Mouse (Mus musculus): Measurements from ENCODE around the gene Tbc1d23. TPM values are rescaled to one million over a fixed set of nuclear protein-coding genes. Genes with fewer than 3 reads are reported as not detected.
"Not testable (repeated sequence)": the region's sequence is repeated elsewhere in the genome, so short reads cannot be mapped to it uniquely, and the experiment has no call there.

The Tbc1d23 gene
- polyA plus RNA-seq, 1 experiment = 83.3 TPM

- TF ChIP-seq POLR2A (IDR thresholded peaks at IDR 0.05; ENCODE audit: borderline replicate concordance, low read depth, low read length) (no peak), CTCF (IDR thresholded peaks at IDR 0.05; ENCODE audit: low read depth, low read length) (no peak)
- Histone ChIP-seq H3K27ac (ENCODE audit: insufficient read depth, low read depth, low read length) (no peak overlapping the region), H3K4me1 (ENCODE audit: control insufficient read depth, insufficient read depth, low read length) (peaks cover 6% of the 10 kb centered on the region)
Measured at GRCm38 (mm10) chr16:57251589-57252421, 20.5 kb upstream of the Tbc1d23 start.

GRCm38 (mm10) chr16:57250991-57251390, 19.7 kb upstream of the Tbc1d23 start:
- Histone ChIP-seq H3K27ac (ENCODE audit: insufficient read depth, low read depth, low read length) (no peak overlapping the region), H3K4me3 (ENCODE audit: insufficient read depth, low read length) (no peak overlapping the region), H3K4me1 (ENCODE audit: control insufficient read depth, insufficient read depth, low read length) (peaks cover 12% of the 10 kb centered on the region)
- TF ChIP-seq CTCF (IDR thresholded peaks at IDR 0.05; ENCODE audit: low read depth, low read length) = no peak
- no peak for TF ChIP-seq POLR2A (IDR thresholded peaks at IDR 0.05; ENCODE audit: borderline replicate concordance, low read depth, low read length)

More at GRCm38 (mm10) chr16:57251589-57252421, 20.5 kb upstream of the Tbc1d23 start:
- no peak overlapping the region for H3K4me3 ChIP-seq (ENCODE audit: insufficient read depth, low read length)

DNA sequence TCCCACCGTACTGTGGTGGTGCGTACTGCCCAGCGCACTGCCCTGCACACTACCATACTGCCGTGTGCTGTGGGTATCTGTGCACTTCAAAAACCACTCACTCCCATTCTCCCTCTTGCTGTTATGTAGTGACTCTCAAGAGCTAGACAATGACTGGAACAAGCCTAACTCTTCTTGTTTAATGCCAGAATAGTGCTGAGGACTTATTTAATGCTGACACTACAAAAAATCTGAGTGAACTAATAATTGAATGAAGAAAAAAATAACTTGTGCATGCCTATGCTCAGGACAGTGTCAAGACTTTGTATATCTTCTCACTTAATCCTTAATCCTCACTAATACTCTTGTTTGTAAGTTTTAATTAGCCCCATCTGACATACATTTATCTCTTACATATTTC, 16.2 kb upstream of the Tbc1d23 start:
- Histone ChIP-seq H3K4me3 (ENCODE audit: insufficient read depth, low read length) (no peak overlapping the region), H3K27ac (ENCODE audit: insufficient read depth, low read depth, low read length) (no peak overlapping the region), H3K4me1 (ENCODE audit: control insufficient read depth, insufficient read depth, low read length) (peaks cover 12% of the 10 kb centered on the region)
- TF ChIP-seq POLR2A (IDR thresholded peaks at IDR 0.05; ENCODE audit: borderline replicate concordance, low read depth, low read length) = no peak
- no peak for TF ChIP-seq CTCF (IDR thresholded peaks at IDR 0.05; ENCODE audit: low read depth, low read length)

GRCm38 (mm10) chr16:57246596-57246995, 15.3 kb upstream of the Tbc1d23 start:
- no peak for TF ChIP-seq POLR2A (IDR thresholded peaks at IDR 0.05; ENCODE audit: borderline replicate concordance, low read depth, low read length)
- no peak; the same call in 1 of the 2 replicates for TF ChIP-seq CTCF (IDR thresholded peaks at IDR 0.05; ENCODE audit: low read depth, low read length)
- Histone ChIP-seq H3K4me3 (ENCODE audit: insufficient read depth, low read length) (no peak overlapping the region), H3K27ac (ENCODE audit: insufficient read depth, low read depth, low read length) (no peak overlapping the region), H3K4me1 (ENCODE audit: control insufficient read depth, insufficient read depth, low read length) (peaks cover 12% of the 10 kb centered on the region)

GRCm38 (mm10) chr16:57243858-57244248, 12.5 kb upstream of the Tbc1d23 start:
- no peak overlapping the region for H3K27ac ChIP-seq (ENCODE audit: insufficient read depth, low read depth, low read length)
- TF ChIP-seq POLR2A (IDR thresholded peaks at IDR 0.05; ENCODE audit: borderline replicate concordance, low read depth, low read length) (no peak), CTCF (IDR thresholded peaks at IDR 0.05; ENCODE audit: low read depth, low read length) (peak; percentile 96)
- H3K4me1 ChIP-seq (ENCODE audit: control insufficient read depth, insufficient read depth, low read length) = peaks cover 12% of the 10 kb centered on the region
- no peak overlapping the region for H3K4me3 ChIP-seq (ENCODE audit: insufficient read depth, low read length)

GRCm38 (mm10) chr16:57243205-57243857, 12.0 kb upstream of the Tbc1d23 start:
- TF ChIP-seq POLR2A (IDR thresholded peaks at IDR 0.05; ENCODE audit: borderline replicate concordance, low read depth, low read length) (no peak), CTCF (IDR thresholded peaks at IDR 0.05; ENCODE audit: low read depth, low read length) (no peak)
- Histone ChIP-seq H3K4me3 (ENCODE audit: insufficient read depth, low read length) (no peak overlapping the region), H3K4me1 (ENCODE audit: control insufficient read depth, insufficient read depth, low read length) (peaks cover 12% of the 10 kb centered on the region), H3K27ac (ENCODE audit: insufficient read depth, low read depth, low read length) (no peak overlapping the region)

- no peak overlapping the region for H3K4me3 ChIP-seq (ENCODE audit: insufficient read depth, low read length)
- H3K4me1 ChIP-seq (ENCODE audit: control insufficient read depth, insufficient read depth, low read length) = peaks cover 12% of the 10 kb centered on the region
- H3K27ac ChIP-seq (ENCODE audit: insufficient read depth, low read depth, low read length) = no peak overlapping the region
- TF ChIP-seq POLR2A (IDR thresholded peaks at IDR 0.05; ENCODE audit: borderline replicate concordance, low read depth, low read length) (no peak), CTCF (IDR thresholded peaks at IDR 0.05; ENCODE audit: low read depth, low read length) (no peak)
Measured at GRCm38 (mm10) chr16:57242857-57243204, 11.5 kb upstream of the Tbc1d23 start.

- Histone ChIP-seq H3K4me1 (ENCODE audit: control insufficient read depth, insufficient read depth, low read length) (no peaks in the 10 kb centered on the region), H3K27ac (ENCODE audit: insufficient read depth, low read depth, low read length) (no peak overlapping the region)
Measured at GRCm38 (mm10) chr16:57235871-57236510, 4.7 kb upstream of the Tbc1d23 start.

DNA sequence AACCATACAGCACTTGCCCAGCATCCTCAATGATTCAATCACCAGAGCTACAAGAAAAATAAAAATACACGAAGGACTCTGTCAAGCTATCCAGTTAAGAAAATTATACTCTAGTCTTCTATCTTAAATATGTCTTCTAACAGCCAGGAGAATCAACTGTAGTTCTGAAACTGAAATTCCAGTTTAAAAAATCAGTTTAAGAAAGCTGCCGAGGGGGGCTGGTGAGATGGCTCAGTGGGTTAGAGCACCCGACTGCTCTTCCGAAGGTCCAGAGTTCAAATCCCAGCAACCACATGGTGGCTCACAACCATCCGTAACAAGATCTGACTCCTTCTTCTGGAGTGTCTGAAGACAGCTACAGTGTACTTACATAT, 620 bp upstream of the Tbc1d23 start:
- Histone ChIP-seq H3K4me3 (ENCODE audit: insufficient read depth, low read length) (peak overlapping the region; percentile 39), H3K4me1 (ENCODE audit: control insufficient read depth, insufficient read depth, low read length) (peaks cover 19% of the 10 kb centered on the region)
- not testable (repeated sequence) for H3K27ac ChIP-seq (ENCODE audit: insufficient read depth, low read depth, low read length)

More at GRCm38 (mm10) chr16:57235871-57236510, 4.7 kb upstream of the Tbc1d23 start:
- TF ChIP-seq CTCF (IDR thresholded peaks at IDR 0.05; ENCODE audit: low read depth, low read length) (no peak), POLR2A (IDR thresholded peaks at IDR 0.05; ENCODE audit: borderline replicate concordance, low read depth, low read length) (no peak)
- H3K4me3 ChIP-seq (ENCODE audit: insufficient read depth, low read length) = no peak overlapping the region

GRCm38 (mm10) chr16:57226444-57226843, 4.9 kb downstream of the Tbc1d23 start:
- no peak overlapping the region for H3K4me3 ChIP-seq (ENCODE audit: insufficient read depth, low read length)
- peaks cover 42% of the 10 kb centered on the region for H3K4me1 ChIP-seq (ENCODE audit: control insufficient read depth, insufficient read depth, low read length)
- no peak overlapping the region for H3K27ac ChIP-seq (ENCODE audit: insufficient read depth, low read depth, low read length)
- TF ChIP-seq POLR2A (IDR thresholded peaks at IDR 0.05; ENCODE audit: borderline replicate concordance, low read depth, low read length) (no peak), CTCF (IDR thresholded peaks at IDR 0.05; ENCODE audit: low read depth, low read length) (no peak)
